Mouse (Mus musculus): ENCODE measurements at regions not wholly inside any gene's neighbourhood (a gene's known extent, or its start where the extent isn't known, plus 50 kb on each side); places are given as distances from the start of the nearest gene placed in this dataset.

DNA sequence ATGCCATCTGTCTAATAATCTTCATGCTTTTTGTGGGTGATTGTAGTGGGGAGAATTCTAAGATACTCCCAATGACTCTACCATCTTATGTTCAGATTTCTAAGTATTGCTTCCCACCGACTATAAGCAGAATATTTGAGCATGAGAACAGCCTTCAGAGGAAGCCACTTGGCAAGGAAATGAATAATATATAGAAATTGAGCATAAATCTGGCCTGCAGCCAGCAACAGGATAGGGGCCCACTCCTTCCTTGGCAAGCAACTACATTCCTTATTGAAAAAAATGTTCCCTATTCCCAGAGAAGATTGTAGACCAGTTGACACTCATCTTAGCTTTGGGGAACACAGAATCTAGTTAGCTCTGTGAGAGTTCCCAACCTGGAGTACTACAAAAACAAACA lies 591.5 kb upstream of the A1bg start:
- DNase-seq (ENCODE audit: low read depth, low spot score) = no peak

DNA sequence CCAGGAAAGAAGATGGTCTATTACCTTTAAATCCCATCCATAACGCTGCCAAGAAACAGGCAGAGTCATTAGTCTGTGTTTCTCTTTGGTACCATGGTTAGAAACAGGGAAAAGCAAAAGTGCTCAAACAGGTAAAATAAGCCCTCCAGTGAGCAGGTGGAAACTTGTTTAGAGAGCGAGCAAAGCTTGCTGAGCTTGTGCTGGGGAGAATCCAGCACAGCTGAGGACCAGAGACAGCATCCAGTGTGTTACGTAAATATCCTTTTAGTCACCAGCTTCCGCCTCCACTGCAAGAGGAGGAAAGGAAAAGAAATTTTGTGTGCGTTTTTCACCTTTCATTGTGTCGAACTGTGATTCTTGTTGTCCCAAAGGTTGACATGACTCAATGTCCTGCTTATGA lies 586.0 kb upstream of the A1bg start:
- DNase-seq (ENCODE audit: low read depth, low spot score) = no peak

DNA sequence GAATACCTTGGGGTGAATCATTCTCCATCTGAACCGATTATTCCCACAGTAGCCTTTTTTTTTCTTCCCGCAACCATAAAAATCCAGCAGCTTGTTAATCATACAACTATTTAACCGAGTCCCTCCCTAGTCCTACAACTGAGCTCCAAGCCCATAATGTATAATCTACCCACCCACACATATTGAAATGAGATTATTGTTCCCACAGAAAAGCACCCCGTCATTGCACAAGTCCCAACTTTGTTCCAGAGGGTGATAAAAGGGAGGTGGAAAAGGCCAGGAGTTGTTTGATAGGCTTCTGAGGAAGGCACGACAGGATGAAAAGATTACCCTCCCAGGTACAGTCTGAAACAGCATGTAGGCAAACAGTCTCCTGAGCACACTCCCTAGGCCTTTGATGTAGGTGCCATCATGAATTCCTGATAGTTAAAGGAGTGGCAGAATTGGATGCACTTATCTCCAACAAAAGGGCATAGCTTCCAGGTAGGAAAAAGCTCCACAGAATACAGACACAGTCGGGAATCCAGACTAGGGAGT lies 583.6 kb upstream of the A1bg start:
- no peak for DNase-seq (ENCODE audit: low read depth, low spot score)

DNA sequence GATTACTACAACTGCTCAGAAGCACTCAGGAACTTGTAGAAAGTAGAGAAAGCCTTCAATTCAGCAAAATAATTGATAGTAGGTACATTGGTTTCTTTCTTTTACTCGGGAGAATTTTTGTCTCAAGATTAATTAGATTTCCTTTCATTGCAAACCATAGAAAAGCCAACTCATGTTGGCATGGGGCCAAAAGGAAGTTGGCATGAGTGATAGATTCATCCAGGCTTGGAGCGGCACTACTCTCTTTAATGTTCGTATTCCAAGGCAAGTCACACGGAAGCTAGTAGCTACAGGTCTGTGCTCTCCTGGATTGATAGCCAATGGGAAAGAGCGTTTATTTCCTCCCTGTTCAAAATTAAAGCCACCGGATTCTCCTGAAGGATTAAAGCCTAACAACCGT lies 580.6 kb upstream of the A1bg start:
- no peak for DNase-seq (ENCODE audit: low read depth, low spot score)

DNA sequence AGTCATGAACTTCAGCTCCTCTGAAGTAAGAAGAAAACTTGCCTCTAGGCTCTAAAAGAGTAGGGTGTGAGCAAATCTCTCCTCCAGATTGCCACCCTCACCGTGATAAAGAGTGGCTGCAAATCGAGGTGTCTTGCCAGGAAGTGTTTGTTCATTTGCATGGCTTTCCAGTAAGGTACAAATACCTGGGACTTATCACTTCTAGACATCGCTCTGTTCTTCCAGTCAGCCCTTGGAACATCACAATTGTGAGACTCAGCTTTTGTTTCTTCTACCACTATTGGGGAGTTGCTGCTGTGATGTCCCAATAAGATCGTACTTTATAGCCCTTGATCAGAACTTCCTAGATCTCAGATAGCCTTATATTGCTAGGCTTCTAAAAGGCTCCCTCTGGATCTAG lies 566.9 kb upstream of the A1bg start:
- no peak for DNase-seq (ENCODE audit: low read depth, low spot score)

DNA sequence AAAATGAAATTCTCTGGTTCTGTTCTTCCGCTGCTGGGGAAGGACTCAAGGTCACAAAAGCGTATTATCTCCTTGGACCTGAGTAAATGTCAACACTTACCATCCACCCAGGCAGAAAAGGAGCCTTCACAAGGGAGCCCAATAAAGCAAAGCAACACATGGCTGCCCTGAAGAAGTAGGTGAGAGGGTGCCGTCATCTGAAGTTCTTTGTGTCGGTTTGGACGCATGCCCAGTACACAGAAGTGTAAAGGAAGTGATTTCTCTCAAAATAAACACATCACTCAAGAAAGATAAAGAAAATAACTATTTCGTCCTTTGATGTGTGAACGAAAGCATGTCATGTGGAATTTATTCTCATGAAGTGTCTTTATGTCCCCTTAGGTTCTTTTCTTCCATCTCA lies 559.0 kb upstream of the A1bg start:
- no peak for DNase-seq (ENCODE audit: low read depth, low spot score)

DNA sequence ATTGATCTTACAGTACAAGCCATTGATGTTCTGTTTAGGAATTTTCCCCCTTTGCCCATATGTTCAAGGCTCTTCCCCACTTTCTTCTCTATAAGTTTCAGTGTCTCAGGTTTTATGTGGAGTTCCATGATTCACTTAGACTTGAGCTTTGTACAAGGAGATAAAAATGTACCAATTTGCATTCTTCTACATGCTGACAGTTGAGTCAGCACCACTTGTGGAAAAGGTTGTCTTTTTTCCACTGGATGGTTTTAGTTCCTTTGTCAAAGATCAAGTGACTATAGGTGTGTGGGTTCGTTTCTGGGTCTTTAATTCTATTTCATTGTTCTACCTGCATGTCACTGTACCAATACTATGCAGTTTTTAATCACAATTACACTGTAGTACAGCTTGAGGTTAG lies 551.1 kb upstream of the A1bg start:
- no peak for DNase-seq (ENCODE audit: low read depth, low spot score)

DNA sequence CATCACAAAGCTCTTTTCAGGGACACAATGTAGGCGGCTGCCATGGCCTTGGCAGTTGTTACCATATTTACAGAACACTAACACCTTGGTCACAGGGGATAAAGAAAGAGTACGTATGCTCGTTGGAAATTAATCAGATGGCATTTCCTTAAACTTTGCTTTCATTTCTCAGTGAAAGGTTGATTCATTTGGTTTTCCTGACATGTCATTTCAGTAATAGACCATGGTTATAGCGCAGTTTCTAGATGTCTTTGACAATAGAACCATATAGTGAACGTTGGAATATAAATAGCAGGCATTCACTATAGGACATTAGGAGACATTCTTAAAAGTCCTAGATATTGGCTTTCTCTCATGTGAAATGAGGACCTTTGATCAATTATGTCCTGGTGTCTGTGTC lies 532.2 kb upstream of the A1bg start:
- no peak for DNase-seq (ENCODE audit: low read depth, low spot score)

DNA sequence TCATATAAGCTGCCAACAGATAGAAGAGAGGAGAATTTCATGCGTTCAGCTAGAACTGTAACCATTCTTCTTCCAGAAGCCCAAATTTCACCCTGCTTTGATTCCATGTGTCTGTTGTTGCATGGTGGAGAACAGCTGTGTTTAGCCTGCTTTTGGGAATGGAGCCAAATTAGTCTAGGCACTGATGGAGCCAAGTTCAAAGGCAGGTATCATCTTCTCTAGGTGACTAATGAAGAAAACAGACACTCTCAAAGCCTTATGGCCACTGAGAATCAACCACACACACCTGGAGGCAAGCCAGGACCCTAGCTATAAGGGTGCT lies 531.5 kb upstream of the A1bg start:
- no peak for DNase-seq (ENCODE audit: low read depth, low spot score)

DNA sequence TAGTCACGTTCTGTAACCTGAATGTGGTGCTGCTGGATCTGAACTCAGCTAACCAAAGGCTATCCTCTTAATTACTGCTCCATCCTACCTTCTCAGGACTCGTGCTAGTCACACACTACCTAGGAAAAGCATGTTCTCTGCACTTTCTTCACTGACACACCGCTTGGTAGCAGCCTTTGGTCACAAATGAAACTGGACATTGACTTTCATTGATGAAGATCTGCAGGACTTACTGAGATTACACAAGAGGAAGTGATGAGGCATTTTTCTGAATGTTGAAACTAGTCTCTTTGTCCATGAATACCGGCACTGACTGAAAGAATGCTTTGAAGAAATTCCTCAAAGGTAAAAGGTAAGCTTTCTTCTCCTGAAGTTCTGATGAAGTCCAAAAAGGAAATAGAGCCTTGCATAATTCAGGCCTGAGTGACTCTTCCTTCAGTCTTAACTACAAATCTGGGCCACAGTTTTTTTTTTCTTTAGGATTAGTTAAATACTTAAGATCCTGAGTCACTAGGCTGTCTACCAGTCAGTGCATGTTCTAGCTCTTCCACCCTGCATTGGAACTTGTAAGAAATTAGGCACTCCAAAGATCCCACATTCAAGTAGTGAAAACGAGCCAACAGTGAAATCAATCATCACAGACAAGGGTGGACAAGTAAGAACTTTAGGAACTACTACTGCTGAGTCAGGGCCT lies 531.0 kb upstream of the A1bg start:
- no peak for DNase-seq (ENCODE audit: low read depth, low spot score)

DNA sequence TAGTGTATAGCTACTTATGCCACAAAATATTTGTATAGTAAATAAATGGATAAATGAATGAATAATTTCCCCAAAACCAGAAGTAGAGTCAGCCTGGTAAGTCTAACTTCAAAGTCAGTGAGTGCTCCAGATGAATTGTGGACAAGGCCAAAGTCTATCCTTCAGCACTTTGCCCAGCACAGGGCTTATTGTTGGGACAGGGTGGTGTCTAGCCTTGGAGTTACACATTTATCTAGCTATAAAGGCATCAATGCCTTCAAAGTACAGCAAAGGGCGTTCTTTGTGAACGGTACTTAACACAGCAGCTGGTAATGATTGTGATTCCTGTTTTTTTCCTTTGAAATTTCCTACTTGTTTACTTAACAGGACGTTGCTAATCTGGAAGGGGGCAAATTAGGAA lies 527.4 kb upstream of the A1bg start:
- peak; percentile 1 for DNase-seq (ENCODE audit: low read depth, low spot score)

DNA sequence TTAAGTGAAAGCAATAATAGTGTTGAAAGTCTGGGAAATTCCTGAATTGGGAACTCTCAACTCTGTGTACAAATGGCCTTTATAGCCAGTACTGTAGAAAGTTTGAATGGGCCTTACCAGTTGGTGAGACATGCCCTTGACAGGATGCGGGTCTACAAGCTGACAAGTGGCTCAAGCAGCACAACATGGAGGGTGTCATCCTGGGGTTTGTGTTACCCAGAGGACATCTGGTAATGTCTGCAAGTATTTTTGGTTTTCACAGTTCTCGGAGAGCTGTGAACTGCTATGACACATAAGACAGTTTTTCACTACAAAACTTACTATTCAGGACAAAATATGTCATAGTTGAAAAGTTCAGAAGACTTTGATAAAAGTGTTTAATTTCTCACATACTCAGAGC lies 525.7 kb upstream of the A1bg start:
- no peak for DNase-seq (ENCODE audit: low read depth, low spot score)

DNA sequence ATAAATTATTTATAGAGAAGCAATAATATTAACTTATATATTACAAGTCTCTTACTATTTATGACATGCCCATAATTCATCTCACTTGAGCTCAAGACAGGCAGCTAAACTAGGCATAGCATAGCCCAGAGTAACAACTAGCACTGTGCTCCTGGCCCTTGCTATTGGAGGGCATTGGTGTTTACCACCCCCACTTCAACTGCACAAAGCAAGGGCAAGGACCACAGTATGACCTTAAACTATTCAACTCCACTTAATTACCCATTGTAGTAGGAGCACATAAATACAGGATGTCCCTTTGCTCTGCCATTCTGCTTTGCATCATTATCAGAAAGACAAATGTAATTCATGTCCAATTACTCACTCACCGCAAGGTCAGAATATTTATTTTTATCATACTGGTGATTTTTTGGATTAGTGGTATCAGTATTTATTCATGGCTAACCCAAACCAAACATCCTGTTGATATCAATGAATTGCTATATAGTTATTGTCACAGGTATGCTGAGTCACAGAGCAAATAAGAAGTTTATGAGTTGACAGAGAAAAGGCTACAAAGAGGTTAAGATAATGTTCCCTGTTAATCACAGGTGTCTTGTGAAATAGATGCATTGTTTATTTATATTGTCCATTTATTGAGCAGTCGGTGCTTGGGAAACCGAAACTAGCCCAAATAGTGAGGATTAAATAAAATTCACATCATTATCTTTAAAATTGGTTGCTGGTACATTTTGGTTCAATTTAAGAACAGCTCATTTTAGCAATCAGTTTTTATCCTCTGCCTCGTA lies 523.4 kb upstream of the A1bg start:
- DNase-seq (ENCODE audit: low read depth, low spot score) = no peak

DNA sequence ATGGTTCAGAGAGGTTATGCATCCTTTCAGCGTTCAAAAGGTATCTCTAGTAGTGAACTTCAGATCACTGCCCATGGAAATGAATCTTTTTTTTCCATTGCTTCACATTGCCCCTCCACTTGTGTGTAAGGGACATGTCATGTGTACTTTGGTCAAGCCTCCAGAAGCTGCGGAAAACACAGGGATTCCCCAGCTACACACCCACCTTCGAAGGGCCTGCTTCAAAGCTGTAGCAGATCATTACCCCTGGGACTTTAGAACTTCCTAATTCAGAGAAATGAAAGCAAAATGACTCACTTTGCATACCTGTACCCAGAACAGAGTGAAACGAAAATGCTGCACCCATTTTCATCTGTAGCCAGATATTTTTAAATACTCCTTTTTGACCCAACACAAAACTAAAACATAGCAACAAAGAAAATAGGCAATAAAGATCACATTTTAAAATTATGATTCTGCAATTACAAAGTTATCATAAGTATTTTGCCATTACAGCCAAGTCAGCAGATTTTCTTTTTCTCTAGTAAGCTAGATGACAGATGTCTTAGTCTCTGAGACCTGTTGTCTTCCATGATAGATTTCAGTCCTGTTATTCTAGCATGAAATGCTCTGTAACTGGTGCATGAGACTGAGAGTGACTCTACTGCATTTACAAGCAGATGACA lies 519.1 kb upstream of the A1bg start:
- DNase-seq (ENCODE audit: low read depth, low spot score) = no peak

DNA sequence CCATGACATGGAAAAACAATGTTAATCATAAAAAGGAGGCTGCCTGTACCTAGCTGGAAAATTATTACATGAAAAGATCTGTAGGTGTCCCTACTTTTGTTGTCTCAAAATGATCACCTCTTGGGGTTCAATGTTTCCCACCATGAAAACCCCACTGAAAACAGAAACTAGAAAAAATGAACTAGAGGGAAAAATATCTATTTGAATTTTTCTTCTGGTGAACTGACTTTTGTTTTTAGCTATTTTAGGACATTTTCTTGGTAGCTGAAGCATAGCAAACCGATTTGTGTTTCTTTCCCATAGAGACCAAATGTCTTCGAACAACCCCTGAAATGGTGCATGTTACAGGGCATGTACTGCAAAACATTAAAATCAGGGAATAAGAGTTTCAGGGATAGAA lies 518.2 kb upstream of the A1bg start:
- no peak for DNase-seq (ENCODE audit: low read depth, low spot score)

DNA sequence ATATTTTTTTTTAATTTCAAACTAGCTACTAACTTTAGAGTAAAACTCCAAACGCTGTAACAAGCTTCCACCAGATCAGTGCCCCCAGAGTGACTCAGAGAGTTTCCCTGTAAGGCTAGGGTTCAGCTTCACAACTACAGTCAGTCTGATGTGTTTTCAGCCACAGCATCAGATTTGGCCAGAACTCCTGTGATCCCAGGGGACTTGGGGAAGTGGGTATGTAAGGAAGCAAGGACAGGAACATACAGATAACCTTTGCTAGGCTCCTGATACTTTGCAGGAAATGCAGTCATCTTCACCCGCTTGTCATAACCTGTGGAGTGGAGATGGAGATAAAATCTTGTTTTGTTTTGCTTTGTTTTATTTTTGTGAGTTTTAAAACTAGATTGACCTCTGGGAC lies 517.5 kb upstream of the A1bg start:
- no peak for DNase-seq (ENCODE audit: low read depth, low spot score)

DNA sequence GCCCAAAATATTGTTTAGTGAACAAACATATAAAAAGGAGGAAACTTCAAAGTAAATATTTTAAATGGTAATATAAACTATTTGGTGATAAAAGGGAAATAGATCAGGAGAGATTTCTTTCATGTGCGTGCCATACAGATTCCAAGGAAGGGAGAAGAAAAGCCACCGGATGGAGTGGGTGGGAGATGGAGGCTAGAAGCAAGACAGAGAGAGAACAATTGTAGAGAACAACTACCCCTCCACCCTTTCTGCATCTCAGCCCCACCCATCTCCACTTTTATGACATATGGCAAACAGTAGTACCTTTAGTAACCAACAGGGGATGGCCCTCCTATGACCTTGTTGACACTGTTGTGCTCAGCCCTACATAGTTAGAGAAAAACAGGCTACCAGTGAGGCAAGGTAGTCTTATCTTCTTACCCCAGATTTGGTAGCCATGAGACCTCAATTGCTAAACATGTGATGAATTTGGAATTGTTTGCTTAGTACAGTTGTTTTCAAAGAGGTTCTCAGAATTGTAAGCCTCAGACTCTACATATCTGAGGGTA lies 516.9 kb upstream of the A1bg start:
- DNase-seq (ENCODE audit: low read depth, low spot score) = no peak

DNA sequence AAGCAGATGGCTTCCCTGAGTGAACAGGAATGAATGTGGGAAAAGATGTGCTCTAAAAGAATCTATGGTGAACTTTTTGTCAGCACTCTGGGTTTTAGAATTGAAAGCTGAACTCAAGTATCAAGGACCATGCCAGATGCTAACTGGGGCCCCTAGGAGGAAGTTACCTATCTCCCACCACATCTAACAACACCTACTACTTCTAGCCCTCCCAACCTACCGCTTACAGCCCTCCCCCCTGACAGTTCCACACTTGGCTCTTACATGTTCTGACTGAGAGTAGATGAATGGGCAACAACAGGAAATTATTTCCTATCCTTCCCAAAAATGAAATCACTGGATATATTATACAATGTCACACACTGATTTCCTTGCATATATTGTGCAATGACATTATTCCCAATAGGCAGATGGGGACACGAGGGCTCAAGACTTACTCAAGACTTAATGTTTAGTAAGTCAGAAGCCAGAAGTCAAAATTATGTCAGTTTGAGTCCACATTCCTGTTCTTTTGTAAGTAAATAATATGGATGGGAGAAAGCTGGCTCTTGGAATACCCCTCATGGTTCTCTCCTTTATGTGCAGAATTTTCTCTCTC lies 506.1 kb upstream of the A1bg start:
- DNase-seq (ENCODE audit: low read depth, low spot score) = no peak

DNA sequence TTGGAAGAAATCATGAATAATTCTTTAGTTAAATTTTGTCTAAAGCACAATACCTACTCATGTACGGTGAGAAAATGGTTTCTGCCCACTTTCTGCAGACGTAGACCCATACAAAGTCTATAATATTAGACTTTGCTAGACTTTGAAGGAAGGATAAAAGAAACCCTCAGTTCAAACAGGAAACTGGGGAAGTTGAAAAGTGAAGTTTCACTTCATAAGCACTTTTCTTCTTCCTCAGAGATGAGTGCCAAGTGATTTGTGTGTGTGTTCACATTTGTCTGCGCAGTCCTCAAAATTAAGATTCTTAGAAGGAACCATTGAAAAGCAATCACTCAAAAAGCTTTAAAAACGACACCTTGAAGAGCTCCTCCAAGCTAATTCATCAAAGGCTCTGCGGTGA lies 500.2 kb upstream of the A1bg start:
- DNase-seq (ENCODE audit: low read depth, low spot score) = no peak

DNA sequence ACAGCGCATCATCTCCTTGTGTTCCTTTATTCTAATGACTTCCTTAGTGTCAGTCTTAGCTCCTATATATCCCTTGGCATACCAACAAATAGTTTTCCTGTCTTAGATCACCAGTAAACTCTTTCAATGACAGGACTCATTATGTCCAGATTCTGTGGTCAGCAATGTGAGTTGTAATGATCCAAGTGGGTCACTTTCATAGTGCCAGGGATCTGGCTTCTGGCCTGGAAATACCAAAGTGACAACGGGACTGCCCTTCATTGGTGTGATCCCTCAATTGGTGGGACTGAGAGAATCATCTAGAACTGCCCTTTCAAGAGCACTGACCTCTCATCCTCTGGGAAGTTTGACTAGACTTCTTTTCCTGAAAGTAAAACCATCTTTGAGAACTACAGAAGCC lies 494.7 kb upstream of the A1bg start:
- DNase-seq (ENCODE audit: low read depth, low spot score) = no peak

DNA sequence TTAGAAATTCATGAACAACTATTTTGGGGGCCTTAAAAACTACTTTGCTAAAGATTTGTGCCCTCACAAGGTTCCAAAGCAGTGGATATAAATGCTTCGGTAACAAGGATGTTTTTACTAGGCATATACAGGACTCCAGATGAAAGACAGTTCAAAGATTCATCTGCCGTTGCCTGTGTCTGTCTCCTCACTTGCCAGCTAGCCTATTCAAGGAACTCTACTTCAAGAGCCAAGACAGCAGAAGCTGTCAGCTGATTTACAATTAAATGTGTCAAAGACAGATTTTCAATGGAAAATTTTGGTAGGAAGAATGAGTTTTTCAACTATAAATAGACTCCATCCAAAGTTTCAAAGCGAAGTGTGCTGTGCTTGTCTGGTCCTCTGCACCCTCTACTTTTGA lies 494.0 kb upstream of the A1bg start:
- no peak for DNase-seq (ENCODE audit: low read depth, low spot score)

DNA sequence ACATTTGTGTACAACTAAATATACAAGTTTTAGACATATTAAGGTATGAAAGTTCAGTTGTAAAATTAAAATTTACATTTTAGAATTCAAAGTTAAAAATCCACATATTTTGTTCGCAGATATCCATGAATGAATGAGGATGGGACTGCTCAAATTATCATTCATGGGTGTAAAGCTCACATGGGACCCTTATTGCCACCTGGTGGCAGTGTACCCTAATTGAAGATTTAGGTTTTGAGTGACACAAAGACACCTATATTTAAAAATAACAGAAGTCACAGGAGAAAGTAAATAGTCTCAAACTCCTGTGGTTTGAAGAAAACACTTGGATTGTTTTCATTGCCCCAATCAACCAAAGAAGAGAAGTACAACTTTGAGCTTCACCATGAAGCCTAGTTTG lies 492.8 kb upstream of the A1bg start:
- no peak for DNase-seq (ENCODE audit: low read depth, low spot score)

Data from forelimb bud, embryonic 11.5 days (tissue).